Mouse (Mus musculus) forebrain, embryonic 14.5 days (tissue): ENCODE measurements around the gene Ppp1r11. TPM values are rescaled to one million over a fixed set of nuclear protein-coding genes. Genes with fewer than 3 reads are reported as not detected.

Experiments used
- ATAC-seq: fragments of 200-750 bp; cut with Nextera tagmentation; 2 replicates; pipeline ENCODE4 v1.8.0; 2017; ENCODE audit warnings: mild to moderate bottlenecking, moderate library complexity
- DNase-seq: peaks from one replicate; pipeline ENCODE4 v3.0.0-alpha.2; 2015; ENCODE audit warnings: low spot score
- H3K27ac ChIP-seq: fragments of 300-500 bp; sonication (generic); 2 replicates; pipeline ENCODE4 v1.5.1; 2014; ENCODE audit warnings: low read depth, mild to moderate bottlenecking, control low read depth, low read length, moderate library complexity
- H3K27me3 ChIP-seq: fragments of 300-500 bp; sonication (generic); replicated peaks from 2 replicates; pipeline ENCODE4 v1.6.1; 2014; ENCODE audit warnings: low read length, control low read depth, mixed read lengths; ENCODE audit not compliant: control insufficient read depth, insufficient read depth
- H3K36me3 ChIP-seq: fragments of 300-500 bp; sonication (generic); 2 replicates; pipeline ENCODE4 v1.6.1; 2014; ENCODE audit warnings: low read length, control low read depth; ENCODE audit not compliant: control insufficient read depth, insufficient read depth
- H3K4me1 ChIP-seq: fragments of 300-500 bp; sonication (generic); 2 replicates; pipeline ENCODE4 v1.6.1; 2014; ENCODE audit warnings: antibody characterized with exemption, low read length, control low read depth; ENCODE audit not compliant: control insufficient read depth, insufficient read depth
- H3K4me2 ChIP-seq: fragments of 300-500 bp; sonication (generic); 2 replicates; pipeline ENCODE4 v1.6.1; 2014; ENCODE audit warnings: mild to moderate bottlenecking, control low read depth, low read length
- H3K4me3 ChIP-seq: fragments of 300-500 bp; sonication (generic); 2 replicates; pipeline ENCODE4 v1.5.1; 2014; ENCODE audit warnings: low read depth, low read length, control low read depth
- H3K9ac ChIP-seq: fragments of 300-500 bp; sonication (generic); 2 replicates; pipeline ENCODE4 v1.6.1; 2014; ENCODE audit warnings: mild to moderate bottlenecking, low read length, control low read depth, moderate library complexity
- H3K9me3 ChIP-seq: fragments of 300-500 bp; sonication (generic); replicated peaks from 2 replicates; pipeline ENCODE4 v1.6.1; 2016; ENCODE audit warnings: low read length, control low read depth, mixed read lengths; ENCODE audit not compliant: control insufficient read depth
- WGBS: fragments of 180-500 bp; shearing (Covaris S2); extraction: QIAGEN DNeasy Blood & Tissue Kit; methylation state at CpG from one replicate; pipeline ENCODE4 v1.1.7; 2014; 5-methylcytosine and 5-hydroxymethylcytosine counted together
- polyA plus RNA-seq: library from polyadenylated mRNA; unstranded; fragments of >200 nt; fragmentation: Nextera tagmentation; extraction: Ambion mirVana; gene quantifications from 2 replicates; pipeline ENCODE4 v1.2.1, GENCODE M21; 2014

Ppp1r11 gene
- polyA plus RNA-seq, 1 experiment from 2014 or later = 228 TPM

GRCm38 (mm10) chr17:36912031-36912430 lies 39.5 kb downstream of the Ppp1r11 start:
- Histone ChIP-seq H3K9ac (no peak overlapping the region), H3K27ac (no peak overlapping the region), H3K4me3 (no peak overlapping the region), H3K4me1 (no peaks in the 10 kb centered on the region), H3K4me2 (no peak overlapping the region), H3K36me3 (no peaks in the 10 kb centered on the region), H3K27me3 (no peaks in the 10 kb centered on the region), H3K9me3 (no peaks in the 10 kb centered on the region)
- 81% methylated on average over 2 of the region's 2 CpGs for WGBS
- DNase-seq (no peak), ATAC-seq (no peak)

GRCm38 (mm10) chr17:36909802-36910201 lies 41.7 kb downstream of the Ppp1r11 start:
- H3K4me2 ChIP-seq = no peak overlapping the region
- H3K27ac ChIP-seq = no peak overlapping the region
- ATAC-seq = no peak
- H3K4me1 ChIP-seq = no peaks in the 10 kb centered on the region
- no peaks in the 10 kb centered on the region for H3K9me3 ChIP-seq
- no peak overlapping the region for H3K9ac ChIP-seq
- H3K27me3 ChIP-seq = no peaks in the 10 kb centered on the region
- 63% methylated on average over 4 of the region's 4 CpGs for WGBS
- H3K4me3 ChIP-seq = no peak overlapping the region
- H3K36me3 ChIP-seq = no peaks in the 10 kb centered on the region
- DNase-seq = no peak

GRCm38 (mm10) chr17:36908235-36908634 lies 43.3 kb downstream of the Ppp1r11 start:
- Histone ChIP-seq H3K4me1 (no peaks in the 10 kb centered on the region), H3K27me3 (no peaks in the 10 kb centered on the region), H3K36me3 (no peaks in the 10 kb centered on the region), H3K4me2 (no peak overlapping the region), H3K9ac (no peak overlapping the region), H3K9me3 (no peaks in the 10 kb centered on the region), H3K27ac (no peak overlapping the region), H3K4me3 (no peak overlapping the region)
- 40% methylated on average over 1 of the region's 1 CpGs for WGBS
- ATAC-seq (no peak), DNase-seq (no peak)

- DNase-seq (no peak), ATAC-seq (no peak)
- H3K9me3 ChIP-seq = no peaks in the 10 kb centered on the region
These were observed 47.9 kb downstream of the Ppp1r11 start for GRCm38 (mm10) chr17:36903651-36904050.

GRCm38 (mm10) chr17:36900691-36901090 lies 50.9 kb downstream of the Ppp1r11 start:
- H3K27me3 ChIP-seq = no peaks in the 10 kb centered on the region
- 32% methylated on average over 1 of the region's 1 CpGs for WGBS
- no peaks in the 10 kb centered on the region for H3K9me3 ChIP-seq
- DNase-seq (peak; percentile 15), ATAC-seq (no peak)
- H3K4me2 ChIP-seq = no peak overlapping the region
- H3K9ac ChIP-seq = no peak overlapping the region
- no peak overlapping the region for H3K4me3 ChIP-seq
- no peaks in the 10 kb centered on the region for H3K36me3 ChIP-seq
- no peaks in the 10 kb centered on the region for H3K4me1 ChIP-seq
- H3K27ac ChIP-seq = no peak overlapping the region

More at GRCm38 (mm10) chr17:36903651-36904050, 47.9 kb downstream of the Ppp1r11 start:
- Histone ChIP-seq H3K36me3 (no peaks in the 10 kb centered on the region), H3K9ac (no peak overlapping the region), H3K4me2 (no peak overlapping the region), H3K27ac (no peak overlapping the region), H3K4me1 (no peaks in the 10 kb centered on the region), H3K27me3 (no peaks in the 10 kb centered on the region), H3K4me3 (no peak overlapping the region)
- 71% methylated on average over 3 of the region's 3 CpGs for WGBS

GRCm38 (mm10) chr17:36900001-36900400 lies 51.5 kb downstream of the Ppp1r11 start:
- no peak overlapping the region for H3K9ac ChIP-seq
- no peak overlapping the region for H3K27ac ChIP-seq
- H3K9me3 ChIP-seq = no peaks in the 10 kb centered on the region
- H3K27me3 ChIP-seq = no peaks in the 10 kb centered on the region
- DNase-seq (no peak), ATAC-seq (no peak)
- no peak overlapping the region for H3K4me2 ChIP-seq
- WGBS = 82% methylated on average over 5 of the region's 5 CpGs
- no peaks in the 10 kb centered on the region for H3K4me1 ChIP-seq
- no peaks in the 10 kb centered on the region for H3K36me3 ChIP-seq
- H3K4me3 ChIP-seq = no peak overlapping the region

GRCm38 (mm10) chr17:36899376-36899775 lies 52.2 kb downstream of the Ppp1r11 start:
- no peaks in the 10 kb centered on the region for H3K4me1 ChIP-seq
- H3K27ac ChIP-seq = no peak overlapping the region
- no peaks in the 10 kb centered on the region for H3K9me3 ChIP-seq
- ATAC-seq = no peak
- no peak overlapping the region for H3K9ac ChIP-seq
- H3K27me3 ChIP-seq = no peaks in the 10 kb centered on the region
- no peak overlapping the region for H3K4me2 ChIP-seq
- H3K4me3 ChIP-seq = no peak overlapping the region
- DNase-seq = no peak
- no peaks in the 10 kb centered on the region for H3K36me3 ChIP-seq
- 87% methylated on average over 4 of the region's 4 CpGs for whole genome bisulfite sequencing

Other genes starting within 250 kb of the Ppp1r11 start
- not detected in 2 replicates for gene H2-M10.5, start 178.8 kb downstream of the Ppp1r11 start, polyA plus RNA-seq
- not detected in 2 replicates for gene H2-M10.6, start 139.6 kb downstream of the Ppp1r11 start, polyA plus RNA-seq
- 21.7 and 23.3 TPM in 2 replicates for gene Trim26, start 114.6 kb downstream of the Ppp1r11 start, polyA plus RNA-seq
- gene Trim15, start 84.5 kb downstream of the Ppp1r11 start, polyA plus RNA-seq = 0.48 and 0.49 TPM in 2 replicates
- gene Trim10, start 82.2 kb downstream of the Ppp1r11 start, polyA plus RNA-seq = 1.1 and 2.1 TPM in 2 replicates
- not detected in 2 replicates for gene Trim40, start 61.6 kb downstream of the Ppp1r11 start, polyA plus RNA-seq
- gene Trim31, start 53.6 kb downstream of the Ppp1r11 start, polyA plus RNA-seq = not detected in 2 replicates
- gene Rnf39, start 8.8 kb downstream of the Ppp1r11 start, polyA plus RNA-seq = 0.24 and 0.75 TPM in 2 replicates
- 78.3 and 87.9 TPM in 2 replicates for gene Znrd1, start 6.8 kb upstream of the Ppp1r11 start, polyA plus RNA-seq
- 5.5 and 6.3 TPM in 2 replicates for gene Znrd1as, start 6.9 kb upstream of the Ppp1r11 start, polyA plus RNA-seq
- 0.35 TPM in 1 of 2 replicates, not detected in the other for gene 2410137M14Rik, start 29.5 kb upstream of the Ppp1r11 start, polyA plus RNA-seq
- gene H2-M5, start 37.8 kb upstream of the Ppp1r11 start, polyA plus RNA-seq = 0.77 and 1.0 TPM in 2 replicates
- 199 and 268 TPM in 2 replicates for gene Zfp57, start 49.4 kb upstream of the Ppp1r11 start, polyA plus RNA-seq
- 0.98 and 1.4 TPM in 2 replicates for gene Mog, start 71.7 kb upstream of the Ppp1r11 start, polyA plus RNA-seq
- gene Gabbr1, start 94.2 kb upstream of the Ppp1r11 start, polyA plus RNA-seq = 53.4 and 60.5 TPM in 2 replicates
- not detected in 2 replicates for gene Olfr90, start 136.8 kb upstream of the Ppp1r11 start, polyA plus RNA-seq
- gene Olfr91, start 146.5 kb upstream of the Ppp1r11 start, polyA plus RNA-seq = not detected in 2 replicates
- not detected in 2 replicates for gene Olfr92, start 168.3 kb upstream of the Ppp1r11 start, polyA plus RNA-seq
- not detected in 2 replicates for gene Olfr93, start 209.8 kb upstream of the Ppp1r11 start, polyA plus RNA-seq
- not detected in 2 replicates for gene Ubd, start 242.2 kb upstream of the Ppp1r11 start, polyA plus RNA-seq
- gene Olfr94, start 249.3 kb upstream of the Ppp1r11 start, polyA plus RNA-seq = not detected in 2 replicates